Mouse (Mus musculus): Measurements from ENCODE around the gene Pou6f1. TPM values are rescaled to one million over a fixed set of nuclear protein-coding genes. Genes with fewer than 3 reads are reported as not detected.
A peak's percentile ranks its signal among the peaks of the same experiment; 100 is the strongest.

Gene Pou6f1
- total and polyA plus RNA-seq, 2 experiments from 2014 or later, result 24.9 to 84.1 TPM

GRCm38 (mm10) chr15:100636700-100637501, 37.1 kb upstream of the Pou6f1 start, which contains the start of gene Smagp:
TSS of gene Smagp (minus strand) at chr15:100636940.
- peaks cover 41% of the 10 kb centered on the region for H3K27me3 ChIP-seq (ENCODE audit: insufficient read depth, low read length)
- H3K4me3 ChIP-seq (ENCODE audit: low read length), result peak within 1 kb of the TSS; percentile 47
- TF ChIP-seq CTCF (IDR thresholded peaks at IDR 0.05; ENCODE audit: low read depth), result no peak
- 0 out of 2 replicates have a peak, but pooled peaks cover 3% of the 10 kb centered on the region for H3K4me1 ChIP-seq (ENCODE audit: insufficient read depth, low read length)
- ATAC-seq (no peak), DNase-seq (ENCODE audit: low spot score) (no peak)
- H3K36me3 ChIP-seq (ENCODE audit: insufficient read depth, low read length), result no peaks in the 10 kb centered on the region
- WGBS, result under 1% methylated on average over 76 of the region's 77 CpGs
- H3K4me2 ChIP-seq (ENCODE audit: low read depth, low read length), result peak within 1 kb of the TSS; percentile 69
- H3K9me3 ChIP-seq (ENCODE audit: low read length), result no peaks in the 10 kb centered on the region
- H3K27ac ChIP-seq, result no peak within 1 kb of the TSS
- H3K9ac ChIP-seq (replicated peaks; ENCODE audit: low read length), result peak within 1 kb of the TSS; percentile 33; the same call in 1 of the 2 replicates

GRCm38 (mm10) chr15:100635851-100636645, 36.3 kb upstream of the Pou6f1 start:
- ATAC-seq (no peak), DNase-seq (ENCODE audit: low spot score) (no peak)
- no peak overlapping the region for H3K27ac ChIP-seq
- H3K4me1 ChIP-seq (ENCODE audit: insufficient read depth, low read length), result 0 out of 2 replicates have a peak, but pooled peaks cover 3% of the 10 kb centered on the region
- peak overlapping the region; percentile 33; the same call in 1 of the 2 replicates for H3K9ac ChIP-seq (replicated peaks; ENCODE audit: low read length)
- WGBS, result 4% methylated on average over 38 of the region's 38 CpGs
- H3K9me3 ChIP-seq (ENCODE audit: low read length), result no peaks in the 10 kb centered on the region
- H3K36me3 ChIP-seq (ENCODE audit: insufficient read depth, low read length), result no peaks in the 10 kb centered on the region
- peaks cover 41% of the 10 kb centered on the region for H3K27me3 ChIP-seq (ENCODE audit: insufficient read depth, low read length)
- TF ChIP-seq CTCF (IDR thresholded peaks at IDR 0.05; ENCODE audit: low read depth), result no peak
- peak overlapping the region; percentile 69 for H3K4me2 ChIP-seq (ENCODE audit: low read depth, low read length)
- H3K4me3 ChIP-seq (ENCODE audit: low read length), result peak overlapping the region; percentile 47

DNA sequence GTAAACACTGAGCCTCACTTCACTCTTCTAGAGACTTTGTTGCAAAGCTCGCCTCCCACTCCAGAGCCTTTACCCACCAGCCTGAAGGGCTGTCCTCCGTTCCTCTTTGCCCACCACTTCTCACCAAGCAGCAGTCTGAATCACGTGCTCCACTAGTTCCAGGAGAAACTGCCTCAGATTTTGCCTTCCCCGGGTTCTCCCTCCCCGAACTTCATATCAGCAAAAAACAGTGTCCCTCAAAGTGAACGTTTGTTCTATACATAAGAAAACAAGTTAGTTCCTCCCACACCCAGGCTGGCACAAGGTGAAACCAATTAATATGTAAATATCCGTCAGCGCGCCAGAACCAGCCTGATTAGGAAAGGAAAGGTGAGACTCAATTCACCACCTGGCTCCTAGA, 35.5 kb upstream of the Pou6f1 start:
- ATAC-seq, result no peak
- no peak for DNase-seq (ENCODE audit: low spot score)
- no peak overlapping the region for H3K4me2 ChIP-seq (ENCODE audit: low read depth, low read length)
- no peak overlapping the region for H3K9ac ChIP-seq (replicated peaks; ENCODE audit: low read length)
- H3K27ac ChIP-seq, result no peak overlapping the region
- no peak overlapping the region for H3K4me3 ChIP-seq (ENCODE audit: low read length)
- no peaks in the 10 kb centered on the region for H3K9me3 ChIP-seq (ENCODE audit: low read length)
- no peaks in the 10 kb centered on the region for H3K36me3 ChIP-seq (ENCODE audit: insufficient read depth, low read length)
- 0 out of 2 replicates have a peak, but pooled peaks cover 3% of the 10 kb centered on the region for H3K4me1 ChIP-seq (ENCODE audit: insufficient read depth, low read length)
- peaks cover 41% of the 10 kb centered on the region for H3K27me3 ChIP-seq (ENCODE audit: insufficient read depth, low read length)
- 10% methylated on average over 9 of the region's 9 CpGs for WGBS
- TF ChIP-seq CTCF (IDR thresholded peaks at IDR 0.05; ENCODE audit: low read depth), result no peak

- no peaks in the 10 kb centered on the region for H3K36me3 ChIP-seq (ENCODE audit: insufficient read depth, low read length)
- no peak overlapping the region for H3K27ac ChIP-seq
- no peak overlapping the region for H3K4me2 ChIP-seq (ENCODE audit: low read depth, low read length)
- no peak for TF ChIP-seq CTCF (IDR thresholded peaks at IDR 0.05; ENCODE audit: low read depth)
- no peak overlapping the region for H3K4me3 ChIP-seq (ENCODE audit: low read length)
- H3K27me3 ChIP-seq (ENCODE audit: insufficient read depth, low read length), result peaks cover 41% of the 10 kb centered on the region
- no peak for ATAC-seq
- no peak for DNase-seq (ENCODE audit: low spot score)
- no peaks in the 10 kb centered on the region for H3K9me3 ChIP-seq (ENCODE audit: low read length)
- WGBS, result 82% methylated on average over 10 of the region's 10 CpGs
- 0 out of 2 replicates have a peak, but pooled peaks cover 3% of the 10 kb centered on the region for H3K4me1 ChIP-seq (ENCODE audit: insufficient read depth, low read length)
- H3K9ac ChIP-seq (replicated peaks; ENCODE audit: low read length), result no peak overlapping the region
Measured at GRCm38 (mm10) chr15:100633341-100633740, 33.6 kb upstream of the Pou6f1 start.

DNA sequence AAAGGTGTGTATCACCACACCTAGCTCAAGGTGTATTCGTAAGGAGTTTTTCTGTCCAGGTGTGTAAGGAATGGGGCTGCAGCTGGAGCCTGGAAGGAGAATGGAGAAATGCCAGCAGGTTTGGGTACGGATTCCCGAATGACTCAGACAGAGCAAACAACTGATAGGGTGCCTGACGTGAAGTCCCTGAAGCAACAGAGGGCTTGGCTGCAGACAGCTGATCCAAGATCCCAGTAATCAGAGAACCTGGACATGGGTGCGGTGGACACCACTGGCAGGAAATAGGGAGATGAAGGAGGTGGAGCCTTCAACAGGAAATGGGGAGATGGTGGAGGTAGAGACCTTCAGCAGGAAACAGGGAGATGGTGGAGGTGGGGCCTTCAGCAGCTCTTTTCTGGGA, 32.5 kb upstream of the Pou6f1 start:
- H3K9ac ChIP-seq (replicated peaks; ENCODE audit: low read length), result no peak overlapping the region
- H3K27ac ChIP-seq, result no peak overlapping the region
- H3K4me3 ChIP-seq (ENCODE audit: low read length), result no peak overlapping the region
- DNase-seq (ENCODE audit: low spot score) (no peak), ATAC-seq (no peak)
- H3K4me2 ChIP-seq (ENCODE audit: low read depth, low read length), result no peak overlapping the region
- TF ChIP-seq CTCF (IDR thresholded peaks at IDR 0.05; ENCODE audit: low read depth), result no peak
- 0 out of 2 replicates have a peak, but pooled peaks cover 3% of the 10 kb centered on the region for H3K4me1 ChIP-seq (ENCODE audit: insufficient read depth, low read length)
- no peaks in the 10 kb centered on the region for H3K9me3 ChIP-seq (ENCODE audit: low read length)
- no peaks in the 10 kb centered on the region for H3K36me3 ChIP-seq (ENCODE audit: insufficient read depth, low read length)
- 85% methylated on average over 5 of the region's 5 CpGs for WGBS
- H3K27me3 ChIP-seq (ENCODE audit: insufficient read depth, low read length), result peaks cover 31% of the 10 kb centered on the region

DNA sequence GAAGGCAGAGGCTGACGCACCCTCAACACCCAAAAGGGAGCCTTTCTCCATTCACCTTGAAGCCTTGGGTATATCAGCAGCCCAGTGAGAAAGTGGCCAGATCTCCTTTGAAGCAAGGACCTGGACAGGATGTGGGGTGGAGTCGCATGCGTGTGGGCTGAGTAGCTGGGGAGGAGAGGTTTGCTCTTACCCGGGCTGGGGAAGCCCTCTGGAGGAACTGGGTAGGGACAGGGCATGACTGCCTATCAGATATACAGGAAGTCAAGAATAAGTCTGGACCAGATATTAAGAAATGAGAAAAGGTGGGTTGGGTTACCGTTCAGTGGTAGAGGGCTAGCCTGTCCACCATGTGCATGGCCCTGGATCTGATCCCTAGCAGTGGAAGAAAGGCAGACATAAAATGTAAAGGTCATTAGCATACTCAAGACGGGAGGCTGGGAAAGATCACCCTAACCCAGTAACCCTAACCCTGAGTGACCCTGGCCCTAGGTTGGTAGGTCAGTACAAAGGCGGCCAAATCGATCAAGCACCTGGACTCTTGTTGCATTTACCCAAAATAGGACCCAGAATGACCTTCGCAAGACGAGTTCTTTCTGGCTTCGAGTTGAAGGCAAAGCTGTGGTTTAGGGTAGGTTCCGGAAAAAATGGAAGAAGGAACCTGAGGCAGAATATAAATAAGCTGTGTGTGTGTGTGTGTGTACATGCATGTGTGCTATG, 31.8 kb upstream of the Pou6f1 start:
- Histone ChIP-seq H3K9ac (replicated peaks; ENCODE audit: low read length) (no peak overlapping the region), H3K9me3 (ENCODE audit: low read length) (no peaks in the 10 kb centered on the region), H3K4me1 (ENCODE audit: insufficient read depth, low read length) (no peaks in the 10 kb centered on the region), H3K4me2 (ENCODE audit: low read depth, low read length) (no peak overlapping the region), H3K36me3 (ENCODE audit: insufficient read depth, low read length) (no peaks in the 10 kb centered on the region), H3K27me3 (ENCODE audit: insufficient read depth, low read length) (peaks cover 23% of the 10 kb centered on the region), H3K4me3 (ENCODE audit: low read length) (no peak overlapping the region), H3K27ac (no peak overlapping the region)
- no peak for TF ChIP-seq CTCF (IDR thresholded peaks at IDR 0.05; ENCODE audit: low read depth)
- no peak for DNase-seq (ENCODE audit: low spot score)
- 85% methylated on average over 12 of the region's 12 CpGs for WGBS
- ATAC-seq, result no peak

All from hindbrain, postnatal 0 days (tissue).